Mouse (Mus musculus) kidney, embryonic 15.5 days (tissue): Measurements from ENCODE around the gene Rnf144b. TPM values are rescaled to one million over a fixed set of nuclear protein-coding genes. Genes with fewer than 3 reads are reported as not detected.

Source experiments
- ATAC-seq: fragments of 200-750 bp; cut with Nextera tagmentation; replicated peaks from 2 replicates; pipeline ENCODE4 v1.8.0; 2017; ENCODE audit warnings: moderate TSS enrichment; ENCODE audit not compliant: low FRiP score
- H3K27ac ChIP-seq: fragments of 300-500 bp; sonication (generic); 2 replicates; pipeline ENCODE4 v1.5.1; 2015; ENCODE audit warnings: mild to moderate bottlenecking, inconsistent platforms
- H3K27me3 ChIP-seq: fragments of 300-500 bp; sonication (generic); 2 replicates; pipeline ENCODE4 v1.6.1; 2015; ENCODE audit warnings: inconsistent platforms
- H3K36me3 ChIP-seq: fragments of 300-500 bp; sonication (generic); 2 replicates; pipeline ENCODE4 v1.6.1; 2015; ENCODE audit warnings: inconsistent platforms
- H3K4me1 ChIP-seq: fragments of 300-500 bp; sonication (generic); 2 replicates; pipeline ENCODE4 v1.6.1; 2015; ENCODE audit warnings: inconsistent platforms
- H3K4me2 ChIP-seq: fragments of 300-500 bp; sonication (generic); 2 replicates; pipeline ENCODE4 v1.6.1; 2015; ENCODE audit warnings: moderate library complexity, mild to moderate bottlenecking, inconsistent platforms
- H3K4me3 ChIP-seq: fragments of 300-500 bp; sonication (generic); replicated peaks from 2 replicates; pipeline ENCODE4 v1.5.1; 2015; ENCODE audit warnings: mild to moderate bottlenecking, inconsistent platforms
- H3K9ac ChIP-seq: fragments of 300-500 bp; sonication (generic); 2 replicates; pipeline ENCODE4 v1.6.1; 2015; ENCODE audit warnings: mild to moderate bottlenecking, inconsistent platforms
- H3K9me3 ChIP-seq: fragments of 300-500 bp; sonication (generic); replicated peaks from 2 replicates; pipeline ENCODE4 v1.6.1; 2016; ENCODE audit warnings: inconsistent platforms
- WGBS: fragments of 180-500 bp; shearing (Covaris S2); methylation state at CpG from one replicate; pipeline ENCODE4 v1.1.7; 2015; ENCODE audit warnings: mixed read lengths; 5-methylcytosine and 5-hydroxymethylcytosine counted together
- polyA plus RNA-seq: library from polyadenylated mRNA; unstranded; fragments of >200 nt; fragmentation: Nextera tagmentation; extraction: Ambion mirVana; gene quantifications from 2 replicates; pipeline ENCODE4 v1.2.1, GENCODE M21; 2015

Gene Rnf144b
- polyA plus RNA-seq, 1 experiment from 2014 or later: 0.69 TPM

DNA sequence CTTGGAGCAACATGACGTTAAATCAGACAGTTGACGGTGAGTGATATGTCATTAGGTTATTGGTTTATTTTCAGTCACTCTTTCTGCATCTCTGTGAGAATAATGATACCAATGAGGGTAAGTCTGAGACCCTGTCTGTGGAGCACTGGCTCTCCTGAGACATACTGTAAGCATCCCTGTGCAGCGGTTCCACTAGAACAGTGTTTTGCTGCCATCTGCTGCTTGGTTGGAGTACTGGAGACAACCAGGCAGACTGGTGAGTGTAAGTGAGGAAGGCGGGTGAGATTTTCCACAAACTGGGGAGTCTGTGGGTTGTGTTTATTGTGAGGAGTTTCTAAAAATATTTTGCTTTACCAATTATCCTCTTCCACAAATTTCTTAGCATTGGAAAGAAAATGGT lies 166.0 kb downstream of the Rnf144b start:
- H3K4me1 ChIP-seq: no peaks in the 10 kb centered on the region
- H3K36me3 ChIP-seq: no peaks in the 10 kb centered on the region
- H3K9ac ChIP-seq: no peak overlapping the region
- H3K27me3 ChIP-seq: peaks cover 6% of the 10 kb centered on the region; the same call in 1 of the 2 replicates
- no peak overlapping the region for H3K27ac ChIP-seq
- no peak overlapping the region for H3K4me2 ChIP-seq
- peak; percentile 66 for ATAC-seq
- H3K4me3 ChIP-seq: no peak overlapping the region
- H3K9me3 ChIP-seq: no peaks in the 10 kb centered on the region
- WGBS: 44% methylated on average over 4 of the region's 4 CpGs

DNA sequence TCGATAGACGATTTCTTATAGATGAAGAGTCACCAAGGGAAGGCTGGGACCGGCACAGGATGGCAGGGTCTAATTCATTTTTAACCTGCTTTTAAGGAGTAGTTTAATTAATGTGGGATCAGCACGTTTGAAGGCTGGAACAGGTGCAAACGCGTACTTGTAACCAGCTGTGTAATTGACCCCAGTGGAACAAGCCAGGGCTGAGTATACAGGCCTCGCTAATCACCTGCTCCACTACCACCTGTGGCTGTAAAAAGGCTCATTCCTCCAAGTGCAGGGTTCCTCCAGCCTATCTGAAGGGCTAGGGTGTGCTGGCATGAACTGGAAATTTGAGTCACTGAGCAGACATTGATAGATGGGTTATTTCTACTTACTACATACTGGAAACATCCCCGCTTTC lies 174.0 kb downstream of the Rnf144b start:
- WGBS: 61% methylated on average over 8 of the region's 8 CpGs
- no peaks in the 10 kb centered on the region for H3K36me3 ChIP-seq
- no peaks in the 10 kb centered on the region for H3K9me3 ChIP-seq
- no peaks in the 10 kb centered on the region for H3K4me1 ChIP-seq
- H3K27ac ChIP-seq: no peak overlapping the region
- no peak overlapping the region for H3K4me3 ChIP-seq
- no peak overlapping the region for H3K9ac ChIP-seq
- H3K4me2 ChIP-seq: no peak overlapping the region
- H3K27me3 ChIP-seq: no peaks in the 10 kb centered on the region
- ATAC-seq: no peak

Other genes starting within 250 kb of the Rnf144b start
- 14.3 and 15.4 TPM in 2 replicates for gene Kif13a, start 192.8 kb upstream of the Rnf144b start, polyA plus RNA-seq
- 3.5 and 3.6 TPM in 2 replicates for gene Nhlrc1, start 107.8 kb upstream of the Rnf144b start, polyA plus RNA-seq
- 11.7 and 11.8 TPM in 2 replicates for gene Kdm1b, start 79.2 kb upstream of the Rnf144b start, polyA plus RNA-seq
- 29.1 and 31.7 TPM in 2 replicates for gene Tpmt, start 77.9 kb upstream of the Rnf144b start, polyA plus RNA-seq
- 286 and 301 TPM in 2 replicates for gene Dek, start 16.5 kb upstream of the Rnf144b start, polyA plus RNA-seq